Mouse (Mus musculus) ES-Bruce4 (cell line): ENCODE measurements around the gene Gp9. TPM values are rescaled to one million over a fixed set of nuclear protein-coding genes. Genes with fewer than 3 reads are reported as not detected.
A peak's percentile ranks its signal among the peaks of the same experiment; 100 is the strongest.
"Not testable (repeated sequence)": the region's sequence is repeated elsewhere in the genome, so short reads cannot be mapped to it uniquely, and the experiment has no call there.

Source experiments
- H3K27ac ChIP-seq: 2 replicates; pipeline ENCODE4 v1.5.1; 2012; ENCODE audit warnings: low read length, inconsistent platforms; ENCODE audit not compliant: insufficient read depth
- H3K27me3 ChIP-seq: 2 replicates; pipeline ENCODE4 v1.6.1; 2012; ENCODE audit warnings: mild to moderate bottlenecking, low read length, inconsistent platforms; ENCODE audit not compliant: control insufficient read depth, poor library complexity, insufficient read depth, severe bottlenecking
- H3K36me3 ChIP-seq: 2 replicates; pipeline ENCODE4 v1.6.1; 2012; ENCODE audit warnings: inconsistent platforms, mild to moderate bottlenecking, low read length, moderate library complexity; ENCODE audit not compliant: control insufficient read depth, poor library complexity, insufficient read depth, severe bottlenecking
- H3K4me1 ChIP-seq: one replicate; pipeline ENCODE4 v1.8.1; 2011; ENCODE audit warnings: low read length; ENCODE audit not compliant: control insufficient read depth, insufficient read depth
- H3K4me3 ChIP-seq: 2 replicates; pipeline ENCODE4 v1.5.1; 2011; ENCODE audit warnings: low read depth, mild to moderate bottlenecking, low read length
- H3K9ac ChIP-seq: 2 replicates; pipeline ENCODE4 v1.6.1; 2012; ENCODE audit warnings: low read depth, mild to moderate bottlenecking, inconsistent platforms; ENCODE audit not compliant: poor library complexity, severe bottlenecking
- H3K9me3 ChIP-seq: replicated peaks from 2 replicates; pipeline ENCODE4 v1.6.1; 2012; ENCODE audit warnings: mild to moderate bottlenecking, low read length, inconsistent platforms; ENCODE audit not compliant: control insufficient read depth, poor library complexity, insufficient read depth, severe bottlenecking
- CTCF ChIP-seq: IDR thresholded peaks from one replicate; pipeline ENCODE4 v1.8.1; 2011; ENCODE audit warnings: low read depth, low read length
- EP300 ChIP-seq: IDR thresholded peaks from 2 replicates; pipeline ENCODE4 v1.6.1; 2011; ENCODE audit warnings: low read depth, low read length; ENCODE audit not compliant: insufficient read depth
- POLR2A ChIP-seq: IDR thresholded peaks from one replicate; pipeline ENCODE4 v1.8.1; 2011; ENCODE audit warnings: low read length; ENCODE audit not compliant: insufficient read depth
- polyA plus RNA-seq: library from polyadenylated mRNA; stranded (reverse); fragments of >200 nt; gene quantifications from 2 replicates; pipeline ENCODE4 v1.2.4, GENCODE M21; 2011; ENCODE audit warnings: low read depth; ENCODE audit not compliant: missing spikeins, insufficient read depth, insufficient read length

Gp9 gene
- polyA plus RNA-seq, 1 experiment = not detected

DNA sequence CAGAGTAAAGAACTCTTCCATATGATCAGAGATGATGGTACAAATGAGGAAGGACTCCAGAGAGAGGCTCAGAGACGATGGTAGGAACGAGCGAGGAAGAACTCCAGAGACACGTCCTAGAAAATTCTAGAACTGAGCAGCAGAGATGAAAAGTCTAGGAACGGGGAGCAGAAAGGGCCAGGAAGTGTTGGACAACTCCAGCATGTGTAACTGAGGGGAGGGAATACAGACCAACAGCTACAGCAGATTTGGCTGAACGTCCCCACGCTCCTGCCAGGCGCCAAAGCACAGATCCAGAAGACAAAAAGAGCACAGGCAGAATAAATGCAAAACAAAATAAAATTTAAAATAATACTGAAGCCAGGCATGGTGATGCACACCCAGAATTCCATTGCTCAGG, 21.0 kb upstream of the Gp9 start:
- no peaks in the 10 kb centered on the region for H3K4me1 ChIP-seq
- H3K27ac ChIP-seq = no peak overlapping the region
- H3K27me3 ChIP-seq = no peaks in the 10 kb centered on the region
- no peaks in the 10 kb centered on the region for H3K9me3 ChIP-seq
- no peak overlapping the region for H3K4me3 ChIP-seq
- no peaks in the 10 kb centered on the region for H3K36me3 ChIP-seq
- H3K9ac ChIP-seq = no peak overlapping the region
- no peak for TF ChIP-seq CTCF
- no peak for TF ChIP-seq EP300
- TF ChIP-seq POLR2A = no peak

GRCm38 (mm10) chr6:87759404-87759803, 18.5 kb upstream of the Gp9 start:
- H3K36me3 ChIP-seq = no peaks in the 10 kb centered on the region
- no peaks in the 10 kb centered on the region for H3K4me1 ChIP-seq
- H3K27me3 ChIP-seq = no peaks in the 10 kb centered on the region
- TF ChIP-seq EP300 (no peak), POLR2A (no peak), CTCF (no peak)
- H3K4me3 ChIP-seq = no peak overlapping the region
- H3K27ac ChIP-seq = no peak overlapping the region
- H3K9ac ChIP-seq = no peak overlapping the region
- no peaks in the 10 kb centered on the region for H3K9me3 ChIP-seq

DNA sequence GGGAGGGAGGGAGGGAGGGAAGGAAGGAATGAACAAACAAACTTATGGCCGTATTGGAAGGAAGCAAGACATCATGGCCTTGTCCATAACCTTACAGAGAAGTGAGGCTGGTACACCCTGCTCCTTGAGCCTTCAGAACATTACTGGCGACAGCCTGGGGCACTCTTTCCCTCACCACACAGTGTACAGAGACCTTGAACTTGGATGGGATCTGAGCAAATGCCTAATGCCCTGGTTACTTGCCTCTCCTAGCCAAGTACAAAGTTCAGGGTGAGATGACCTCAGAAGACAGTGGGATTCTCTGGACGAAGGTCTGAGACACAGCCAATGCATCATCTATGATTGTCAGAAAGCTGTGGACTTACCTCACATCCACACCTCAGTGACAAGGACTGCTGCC, 18.0 kb upstream of the Gp9 start:
- Histone ChIP-seq H3K27ac (no peak overlapping the region), H3K9me3 (no peaks in the 10 kb centered on the region), H3K9ac (no peak overlapping the region), H3K4me3 (no peak overlapping the region), H3K36me3 (no peaks in the 10 kb centered on the region), H3K27me3 (no peaks in the 10 kb centered on the region), H3K4me1 (no peaks in the 10 kb centered on the region)
- TF ChIP-seq CTCF (no peak), POLR2A (no peak), EP300 (no peak)

- Histone ChIP-seq H3K27ac (no peak overlapping the region), H3K27me3 (no peaks in the 10 kb centered on the region), H3K4me3 (no peak overlapping the region), H3K36me3 (no peaks in the 10 kb centered on the region), H3K9me3 (no peaks in the 10 kb centered on the region), H3K4me1 (no peaks in the 10 kb centered on the region), H3K9ac (no peak overlapping the region)
- no peak for TF ChIP-seq POLR2A
- TF ChIP-seq EP300 = no peak
- no peak for TF ChIP-seq CTCF
Observed at GRCm38 (mm10) chr6:87762161-87762560, 15.7 kb upstream of the Gp9 start.

GRCm38 (mm10) chr6:87763376-87764280, 14.2 kb upstream of the Gp9 start:
- no peak overlapping the region for H3K9ac ChIP-seq
- H3K4me1 ChIP-seq = no peaks in the 10 kb centered on the region
- no peaks in the 10 kb centered on the region for H3K36me3 ChIP-seq
- TF ChIP-seq EP300 = no peak
- TF ChIP-seq CTCF = peak; percentile 28
- no peak for TF ChIP-seq POLR2A
- no peaks in the 10 kb centered on the region for H3K9me3 ChIP-seq
- H3K4me3 ChIP-seq = no peak overlapping the region
- H3K27ac ChIP-seq = no peak overlapping the region
- no peaks in the 10 kb centered on the region for H3K27me3 ChIP-seq

- not testable (repeated sequence) for H3K9ac ChIP-seq, H3K27ac ChIP-seq, H3K9me3 ChIP-seq, H3K4me3 ChIP-seq, H3K27me3 ChIP-seq, H3K36me3 ChIP-seq, H3K4me1 ChIP-seq
Observed at GRCm38 (mm10) chr6:87764296-87764695, 13.6 kb upstream of the Gp9 start.
